Mouse (Mus musculus) heart, adult 8-10 months (tissue): Measurements from ENCODE around the gene Plp2. TPM values are rescaled to one million over a fixed set of nuclear protein-coding genes. Genes with fewer than 3 reads are reported as not detected.
A peak's percentile ranks its signal among the peaks of the same experiment; 100 is the strongest.
"Not testable (repeated sequence)": the region's sequence is repeated elsewhere in the genome, so short reads cannot be mapped to it uniquely, and the experiment has no call there.

Source experiments
- DNase-seq: peaks from one replicate; pipeline ENCODE4 v3.0.0; 2022; ENCODE audit warnings: low spot score
- total RNA-seq, 4 experiments: library from RNA; stranded (reverse); gene quantifications; 2 replicates each; pipeline ENCODE4 v1.2.4; 2022

Plp2 gene
- total RNA-seq, result 10 to 100 TPM; 39.8 to 56.9 (median 51.1) TPM

- peak; percentile 24 for DNase-seq
Measured at GRCm38 (mm10) chrX:7670921-7671623, at the start of gene Plp2. TSS of gene Plp2 (minus strand) at chrX:7671390.

GRCm38 (mm10) chrX:7716058-7716457 is 44.9 kb upstream of the Plp2 start:
- DNase-seq, result not testable (repeated sequence)

DNA sequence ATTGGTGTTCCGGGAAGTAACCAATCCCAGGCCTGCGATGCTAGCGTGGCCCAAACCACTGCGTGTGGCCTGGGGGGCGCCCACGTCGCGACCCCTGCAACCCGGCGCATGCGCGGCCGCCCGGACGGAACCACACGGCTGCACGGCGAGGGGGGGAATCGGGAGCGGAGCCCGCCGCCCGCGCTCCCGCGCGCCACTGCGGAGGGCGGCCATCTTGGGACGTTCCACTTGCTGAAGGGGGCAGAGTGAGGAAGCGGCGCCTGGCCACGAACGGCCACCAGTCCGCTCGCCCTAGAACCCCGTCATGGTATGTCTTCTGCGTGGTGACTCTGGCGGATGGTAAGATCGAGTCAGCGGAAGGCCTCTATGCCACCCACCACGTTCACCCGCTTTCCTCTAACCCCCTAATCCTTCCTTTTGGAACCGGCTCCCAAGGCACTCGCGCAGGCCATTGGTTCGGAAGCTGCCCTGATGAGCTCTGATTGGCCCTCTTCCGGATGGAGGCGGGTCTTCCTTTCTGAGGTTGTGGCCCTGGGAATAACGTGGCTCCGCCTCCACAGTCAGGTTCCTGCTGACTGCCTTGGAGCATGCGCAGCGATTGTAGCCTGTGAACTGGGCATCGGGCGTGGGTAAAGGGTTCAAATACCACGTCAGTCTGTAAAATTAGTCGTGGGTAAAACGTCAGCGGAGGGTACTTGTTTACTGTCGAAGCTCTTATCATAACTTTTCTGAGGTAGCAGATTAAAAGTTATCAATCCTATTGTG is 43.1 kb upstream of the Plp2 start, which contains the start of gene Wdr45:
TSS of gene Wdr45 (plus strand) at position 199 of the 765 bp plus-strand sequence.
- peak; percentile 92 for DNase-seq

GRCm38 (mm10) chrX:7713764-7714134 is 42.6 kb upstream of the Plp2 start:
- DNase-seq, result not testable (repeated sequence)

GRCm38 (mm10) chrX:7696954-7697381 is 25.8 kb upstream of the Plp2 start, which contains the start of gene Gpkow:
TSS of gene Gpkow (plus strand) at chrX:7697131.
- peak; percentile 89 for DNase-seq

DNA sequence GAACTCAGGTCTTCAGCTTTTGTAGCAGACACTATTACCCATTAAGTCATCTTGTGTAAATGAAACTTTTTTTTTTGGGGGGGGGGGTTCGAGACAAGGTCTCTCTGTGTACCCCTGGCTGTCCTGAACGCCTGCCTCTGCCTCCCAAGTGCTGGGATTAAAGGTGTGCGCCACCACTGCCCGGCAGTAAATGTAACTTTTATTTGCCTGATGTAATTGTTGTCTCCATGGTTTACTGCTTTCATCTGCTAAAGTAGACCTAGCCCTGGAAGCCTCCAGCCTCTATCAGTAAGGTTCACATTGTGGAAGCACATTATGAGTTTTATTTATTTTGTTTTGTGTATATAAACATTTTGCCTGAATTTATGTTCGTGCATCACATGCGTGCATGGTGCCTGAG is 25.3 kb upstream of the Plp2 start:
- no peak for DNase-seq

- DNase-seq, result peak; percentile 28
Measured at GRCm38 (mm10) chrX:7692862-7693261, 21.7 kb upstream of the Plp2 start.

GRCm38 (mm10) chrX:7690486-7690885 is 19.3 kb upstream of the Plp2 start:
- DNase-seq, result no peak

DNA sequence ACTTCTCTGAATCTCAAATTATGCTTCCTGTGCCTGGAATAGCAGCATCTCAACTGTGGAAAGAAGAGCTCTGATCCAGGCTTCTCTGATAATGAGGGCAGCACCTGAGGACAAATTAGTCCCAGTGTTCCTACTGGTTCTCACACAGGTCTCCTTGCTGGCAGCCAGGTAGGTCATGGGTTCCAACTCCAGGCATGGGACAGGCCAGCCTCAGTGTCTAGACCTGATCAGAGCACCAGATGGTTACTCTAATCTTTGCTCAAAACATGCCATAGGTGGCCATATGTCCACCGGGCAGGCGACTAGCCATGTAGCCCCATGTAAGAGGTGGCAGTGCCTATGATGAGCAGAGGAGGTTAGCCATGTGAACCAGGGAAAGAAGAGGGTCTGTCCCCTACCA is 17.1 kb upstream of the Plp2 start:
- no peak for DNase-seq

DNA sequence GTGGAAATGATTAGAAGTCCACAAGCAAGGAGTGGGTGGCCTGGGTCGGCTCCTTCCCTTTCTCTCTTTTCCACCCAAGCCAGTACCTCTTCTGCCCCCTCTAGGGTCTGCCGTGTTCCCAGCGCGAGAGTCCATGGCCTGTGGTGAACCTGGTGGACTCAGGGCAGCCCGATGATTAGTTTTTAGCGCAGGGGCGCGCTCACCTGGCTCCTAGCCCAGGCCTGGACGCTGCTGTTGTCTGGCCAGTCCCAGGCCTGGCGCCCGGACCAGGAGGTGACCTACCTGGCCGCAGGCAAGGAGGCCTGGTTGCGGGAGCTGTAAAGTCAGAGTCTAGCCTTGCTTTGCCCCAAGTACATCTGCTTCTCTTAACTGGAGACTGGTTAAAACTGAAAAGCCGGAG is 9.7 kb upstream of the Plp2 start, which contains the start of gene Magix:
TSS of gene Magix (minus strand) at position 388 of the 400 bp plus-strand sequence.
- DNase-seq, result no peak

GRCm38 (mm10) chrX:7680057-7680412 is 8.8 kb upstream of the Plp2 start:
- DNase-seq, result no peak

- DNase-seq, result peak; percentile 85
Measured at GRCm38 (mm10) chrX:7679405-7680056, 8.3 kb upstream of the Plp2 start.

DNA sequence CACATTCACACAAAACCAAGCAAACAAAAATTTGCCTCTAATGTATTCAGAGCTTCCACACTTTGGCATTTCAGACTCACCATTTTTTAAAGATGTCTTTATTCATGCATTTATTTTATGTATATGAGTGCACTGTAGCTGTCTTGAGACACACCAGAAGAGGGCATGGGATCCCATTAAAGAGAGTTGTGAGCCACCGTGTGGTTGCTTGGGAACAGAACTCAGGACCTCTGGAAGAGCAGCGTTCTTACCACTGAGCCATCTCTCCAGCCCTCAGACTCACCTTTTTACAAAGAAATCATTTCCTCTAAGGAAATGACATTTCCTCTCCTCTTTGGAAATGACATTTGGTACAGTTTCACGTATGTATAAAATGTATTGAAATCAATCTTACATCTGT is 7.8 kb upstream of the Plp2 start:
- DNase-seq, result no peak

- DNase-seq, result no peak
Measured at GRCm38 (mm10) chrX:7675001-7675380, 3.8 kb upstream of the Plp2 start.

GRCm38 (mm10) chrX:7674284-7675000 is 3.3 kb upstream of the Plp2 start:
- DNase-seq, result no peak

- no peak for DNase-seq
Measured at GRCm38 (mm10) chrX:7673578-7674281, 2.5 kb upstream of the Plp2 start.

GRCm38 (mm10) chrX:7672739-7673138 is 1.5 kb upstream of the Plp2 start:
- DNase-seq, result no peak

- DNase-seq, result peak; percentile 67
Measured at GRCm38 (mm10) chrX:7670390-7670881, 754 bp downstream of the Plp2 start.

DNA sequence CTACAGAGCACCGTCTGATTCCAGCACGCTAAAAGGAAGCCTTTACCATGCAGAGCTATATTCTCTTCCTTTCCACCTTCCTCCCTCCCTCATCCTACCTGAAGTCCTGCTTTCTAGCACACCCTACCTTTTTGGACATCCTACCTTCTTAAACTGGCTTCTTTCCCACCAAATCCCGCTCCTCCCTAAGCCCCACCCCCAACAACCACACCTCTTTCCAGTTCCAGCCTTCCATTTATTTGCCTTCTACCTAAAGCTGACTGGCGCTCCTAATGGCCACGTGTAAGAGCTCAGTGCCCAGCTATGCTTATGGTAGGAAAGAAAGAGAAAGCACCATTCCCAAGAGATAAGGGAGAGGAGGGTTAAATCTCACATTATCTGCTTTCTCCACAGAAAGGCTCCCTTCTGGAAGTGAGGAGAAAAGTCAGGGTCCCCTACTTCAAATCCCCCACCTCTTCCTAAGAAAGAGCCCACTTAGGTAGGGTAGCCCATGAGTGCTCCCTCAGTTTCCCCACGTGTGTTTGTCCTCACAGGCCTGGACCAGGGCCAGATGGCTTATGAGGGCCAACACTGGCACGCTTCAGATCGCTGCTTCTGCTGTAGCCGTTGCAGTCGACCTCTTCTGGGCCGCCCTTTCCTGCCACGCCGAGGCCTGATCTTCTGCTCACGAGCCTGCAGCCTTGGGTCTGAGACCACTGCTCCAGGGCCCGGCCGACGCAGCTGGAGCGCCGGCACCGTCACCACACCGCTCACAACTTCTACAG is 5.3 kb downstream of the Plp2 start:
- DNase-seq, result no peak

DNA sequence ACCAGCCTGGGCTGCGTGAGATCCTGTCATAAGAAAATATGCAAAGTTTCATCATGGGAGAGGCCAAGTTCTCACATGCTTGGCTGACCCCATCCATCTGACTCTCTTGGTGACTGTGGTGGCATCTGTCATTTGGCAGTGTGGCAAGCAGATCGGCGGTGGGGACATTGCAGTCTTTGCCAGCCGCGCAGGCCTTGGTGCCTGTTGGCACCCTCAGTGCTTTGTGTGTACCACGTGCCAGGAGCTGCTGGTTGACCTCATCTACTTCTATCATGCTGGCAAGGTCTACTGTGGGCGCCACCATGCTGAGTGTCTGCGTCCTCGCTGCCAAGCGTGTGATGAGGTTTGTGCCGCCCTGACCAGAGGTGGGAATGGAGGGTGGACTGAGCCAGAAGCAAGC is 6.4 kb downstream of the Plp2 start:
- DNase-seq, result peak; percentile 41
